Mouse (Mus musculus) cortical plate, adult 2 months (tissue): ENCODE results near the gene Filip1l. TPM values are rescaled to one million over a fixed set of nuclear protein-coding genes. Genes with fewer than 3 reads are reported as not detected.

Experiments used
- H3K27ac ChIP-seq: fragments of 200-500 bp; 2 replicates; pipeline ENCODE4 v1.5.1; 2012; ENCODE audit warnings: low read length, control low read depth, inconsistent platforms; ENCODE audit not compliant: insufficient read depth
- H3K4me1 ChIP-seq: fragments of 200-500 bp; 2 replicates; pipeline ENCODE4 v1.6.1; 2011; ENCODE audit warnings: low read length; ENCODE audit not compliant: control insufficient read depth, insufficient read depth
- H3K4me3 ChIP-seq: fragments of 200-500 bp; 2 replicates; pipeline ENCODE4 v1.5.1; 2011; ENCODE audit warnings: mild to moderate bottlenecking, low read length, control low read depth; ENCODE audit not compliant: insufficient read depth
- CTCF ChIP-seq: fragments of 200-500 bp; IDR thresholded peaks from 2 replicates; pipeline ENCODE4 v1.5.1; 2011; ENCODE audit warnings: mild to moderate bottlenecking, control low read depth, low read length; ENCODE audit not compliant: insufficient read depth; ENCODE audit errors: extremely low read depth
- POLR2A ChIP-seq: fragments of 200-500 bp; IDR thresholded peaks from 2 replicates; pipeline ENCODE4 v1.6.1; 2011; ENCODE audit warnings: mild to moderate bottlenecking, low read length, control low read depth; ENCODE audit not compliant: insufficient read depth; ENCODE audit errors: extremely low read depth
- polyA plus RNA-seq: library from polyadenylated mRNA; depleted of rRNA; stranded (reverse); fragments of >200 nt; gene quantifications from 2 replicates; pipeline ENCODE4 v1.2.3, GENCODE M21; 2012

Gene Filip1l
- polyA plus RNA-seq, 1 experiment, result 2.3 TPM

DNA sequence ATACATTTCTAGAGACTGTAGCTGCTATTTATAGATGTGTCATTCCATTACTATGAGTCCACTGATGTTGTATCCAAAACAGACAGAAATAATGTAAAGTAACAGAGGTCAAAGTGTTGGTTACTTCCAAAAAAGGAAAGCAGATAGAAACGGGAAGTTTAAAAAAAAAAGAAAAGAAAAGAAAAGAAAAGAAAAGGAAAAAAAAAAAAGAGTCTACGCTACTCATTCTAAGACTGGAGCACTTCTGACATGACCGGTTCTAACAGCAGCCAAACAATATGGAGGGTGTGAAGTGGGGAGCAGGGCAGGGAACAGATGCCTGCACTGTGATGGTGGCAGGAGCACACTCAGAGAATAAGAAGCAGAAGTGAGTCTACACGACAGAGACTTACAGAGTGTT, 175.6 kb downstream of the Filip1l start:
- H3K27ac ChIP-seq, result no peak overlapping the region
- no peak for TF ChIP-seq CTCF
- no peak for TF ChIP-seq POLR2A
- H3K4me3 ChIP-seq, result no peak overlapping the region
- no peaks in the 10 kb centered on the region for H3K4me1 ChIP-seq

DNA sequence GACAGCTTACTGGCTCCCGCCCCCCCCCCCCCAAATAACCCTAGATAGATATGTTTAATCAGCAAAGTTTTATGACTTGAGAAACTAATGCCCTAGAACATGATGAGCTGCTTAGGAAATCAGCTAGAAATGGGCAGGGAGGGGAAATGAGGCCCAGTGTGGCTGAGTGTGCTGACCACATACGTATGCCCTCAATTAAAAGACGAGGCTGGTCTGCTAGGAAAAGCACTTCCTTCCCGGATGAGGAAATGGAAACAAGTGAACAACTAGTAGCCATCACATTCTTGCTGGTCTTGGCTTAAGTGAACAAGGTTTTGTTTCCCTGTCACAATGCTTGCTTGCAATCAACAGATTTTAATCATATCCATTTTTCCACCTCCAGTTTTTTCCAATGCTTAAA, 177.7 kb downstream of the Filip1l start:
- Histone ChIP-seq H3K4me1 (no peaks in the 10 kb centered on the region), H3K4me3 (no peak overlapping the region), H3K27ac (no peak overlapping the region)
- TF ChIP-seq POLR2A (no peak), CTCF (no peak)

DNA sequence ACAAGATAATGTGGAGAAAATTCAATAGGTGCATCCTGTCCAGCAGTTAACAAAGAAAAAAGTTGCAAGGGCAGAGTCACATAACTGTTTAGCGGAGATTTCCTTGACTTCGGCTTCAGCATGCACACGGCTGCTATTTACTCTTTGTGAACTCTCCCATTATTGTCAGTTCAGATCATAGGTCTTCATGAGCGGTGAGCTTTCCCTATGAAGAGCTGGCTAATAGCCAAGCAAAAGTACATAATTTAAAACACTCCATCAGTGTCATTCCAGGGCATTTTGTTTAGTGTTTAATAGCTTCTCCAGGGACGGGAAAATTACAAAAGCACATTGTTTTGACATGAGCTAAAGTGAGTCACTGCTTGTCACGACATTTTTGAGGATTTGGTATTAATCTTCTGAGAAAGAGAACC, 179.2 kb downstream of the Filip1l start:
- no peak overlapping the region for H3K27ac ChIP-seq
- TF ChIP-seq CTCF (no peak), POLR2A (no peak)
- no peak overlapping the region for H3K4me3 ChIP-seq
- H3K4me1 ChIP-seq, result no peaks in the 10 kb centered on the region

DNA sequence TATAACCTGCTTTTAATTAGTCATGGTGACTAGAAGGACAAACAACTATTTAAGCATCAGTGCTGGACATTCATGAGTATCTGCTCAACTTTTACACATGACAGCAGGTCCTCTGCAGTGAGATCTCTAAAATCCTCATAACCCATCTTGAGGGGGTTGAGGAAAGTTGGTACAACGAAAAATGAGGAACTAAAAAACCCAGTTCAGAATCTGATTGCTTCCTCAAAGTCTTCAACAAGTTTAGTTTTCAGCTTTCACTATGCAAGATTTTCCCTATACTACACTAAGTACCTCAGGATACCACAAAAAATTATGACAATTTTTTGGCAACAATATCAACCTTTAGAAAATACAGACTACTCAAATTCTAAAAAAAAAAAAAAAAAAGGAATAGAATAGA, 181.5 kb downstream of the Filip1l start:
- no peaks in the 10 kb centered on the region for H3K4me1 ChIP-seq
- no peak overlapping the region for H3K4me3 ChIP-seq
- TF ChIP-seq POLR2A, result no peak
- TF ChIP-seq CTCF, result no peak
- no peak overlapping the region for H3K27ac ChIP-seq

DNA sequence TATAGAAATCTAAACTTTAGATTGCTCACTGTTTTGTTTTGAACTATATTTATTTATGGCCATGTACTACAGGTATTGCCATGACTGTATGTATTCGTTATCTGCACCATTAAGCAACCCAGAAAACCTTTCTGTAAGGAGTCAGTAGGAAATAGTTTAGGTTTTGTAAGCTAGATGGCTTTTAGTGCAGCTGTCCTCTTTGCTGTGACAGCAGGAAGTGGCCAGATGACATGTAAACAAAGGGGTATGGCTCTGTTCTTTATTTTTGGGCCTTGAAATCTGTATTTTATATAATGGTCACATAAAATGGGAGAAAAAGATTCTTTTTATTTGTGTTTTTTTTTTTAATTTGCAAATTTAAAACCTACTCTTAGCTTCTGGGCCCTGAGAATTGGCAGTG, 181.9 kb downstream of the Filip1l start:
- Histone ChIP-seq H3K4me3 (no peak overlapping the region), H3K4me1 (no peaks in the 10 kb centered on the region), H3K27ac (no peak overlapping the region)
- TF ChIP-seq CTCF, result no peak
- TF ChIP-seq POLR2A, result no peak

DNA sequence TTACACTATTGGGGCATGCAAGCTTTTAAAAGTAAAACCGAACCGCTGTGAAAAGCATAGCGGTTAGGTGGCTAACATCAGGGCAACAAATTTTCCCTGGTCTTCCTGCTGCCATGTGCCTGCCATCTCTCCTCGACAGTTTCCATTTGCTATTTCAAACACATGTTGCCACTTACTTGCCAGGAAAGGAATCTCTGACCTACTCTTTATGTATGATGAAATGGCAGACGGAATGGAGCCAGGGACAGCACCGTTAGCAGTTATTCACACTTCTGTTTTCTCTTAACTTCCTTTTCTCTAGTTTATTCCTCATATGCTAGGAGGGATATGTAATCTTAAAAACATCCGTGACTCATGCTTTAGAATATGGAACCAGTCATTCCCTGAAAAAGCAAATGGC, 183.6 kb downstream of the Filip1l start:
- Histone ChIP-seq H3K4me1 (no peaks in the 10 kb centered on the region), H3K4me3 (no peak overlapping the region), H3K27ac (no peak overlapping the region)
- TF ChIP-seq POLR2A (no peak), CTCF (no peak)

DNA sequence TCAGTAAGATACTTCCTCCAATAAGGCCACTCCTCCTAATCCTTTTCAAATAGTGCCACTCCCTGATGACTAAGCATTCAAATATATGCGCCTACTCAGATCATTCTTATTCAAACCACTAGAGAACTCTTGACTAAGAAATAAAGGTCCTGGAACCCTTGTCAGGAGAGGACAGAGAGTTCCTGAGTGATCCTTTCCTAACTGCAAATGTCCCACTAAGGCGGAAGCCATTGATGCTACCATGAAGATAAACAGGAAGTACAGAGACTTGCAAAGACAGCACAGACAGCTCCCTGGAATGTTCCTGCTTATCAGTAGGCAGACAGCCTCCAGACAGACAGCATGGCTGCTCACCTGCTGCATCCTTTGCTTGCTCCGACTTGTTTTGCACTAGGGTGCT, 190.3 kb downstream of the Filip1l start:
- no peaks in the 10 kb centered on the region for H3K4me1 ChIP-seq
- TF ChIP-seq POLR2A, result no peak
- TF ChIP-seq CTCF, result no peak
- no peak overlapping the region for H3K27ac ChIP-seq
- no peak overlapping the region for H3K4me3 ChIP-seq

DNA sequence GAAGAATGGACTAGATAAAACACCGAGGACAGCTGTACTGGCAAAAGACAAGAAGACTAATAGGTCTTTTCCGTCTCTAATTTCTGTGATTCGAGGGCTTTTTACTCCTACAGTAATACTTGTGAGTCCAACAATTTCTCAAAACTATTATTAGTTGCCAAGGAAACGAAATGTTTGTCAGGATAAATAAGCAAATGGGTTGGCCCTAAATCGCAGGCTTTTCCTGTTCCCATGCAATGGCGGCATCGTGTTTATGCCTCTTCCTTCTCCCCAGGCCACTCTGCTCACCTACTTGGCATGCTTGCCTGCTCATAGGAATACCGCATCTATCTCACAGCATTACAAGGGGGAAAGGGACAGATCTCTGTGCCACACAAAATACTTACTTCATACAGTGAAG, 191.5 kb downstream of the Filip1l start:
- no peak overlapping the region for H3K4me3 ChIP-seq
- TF ChIP-seq POLR2A (no peak), CTCF (no peak)
- H3K4me1 ChIP-seq, result no peaks in the 10 kb centered on the region
- H3K27ac ChIP-seq, result no peak overlapping the region

DNA sequence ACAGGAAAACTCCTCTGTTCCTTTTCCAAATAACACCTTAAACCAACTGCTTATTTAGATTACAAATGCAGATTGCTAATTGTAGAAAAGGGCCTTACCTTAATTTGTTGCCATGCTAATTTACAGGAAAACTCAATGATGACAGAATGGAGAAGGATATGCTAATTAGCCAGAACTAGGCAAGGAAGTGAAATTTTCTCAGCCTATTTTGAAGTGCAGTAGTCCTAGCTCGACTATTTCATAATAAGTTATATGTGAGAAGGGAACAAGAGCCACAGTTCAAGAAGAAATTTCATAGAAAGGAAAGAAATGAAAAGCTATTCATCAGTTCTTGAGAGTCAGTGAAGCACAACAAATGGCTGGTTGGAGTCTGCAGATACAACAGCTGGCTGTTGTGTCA, 193.5 kb downstream of the Filip1l start:
- H3K4me3 ChIP-seq, result no peak overlapping the region
- no peaks in the 10 kb centered on the region for H3K4me1 ChIP-seq
- H3K27ac ChIP-seq, result no peak overlapping the region
- TF ChIP-seq CTCF (no peak), POLR2A (no peak)

DNA sequence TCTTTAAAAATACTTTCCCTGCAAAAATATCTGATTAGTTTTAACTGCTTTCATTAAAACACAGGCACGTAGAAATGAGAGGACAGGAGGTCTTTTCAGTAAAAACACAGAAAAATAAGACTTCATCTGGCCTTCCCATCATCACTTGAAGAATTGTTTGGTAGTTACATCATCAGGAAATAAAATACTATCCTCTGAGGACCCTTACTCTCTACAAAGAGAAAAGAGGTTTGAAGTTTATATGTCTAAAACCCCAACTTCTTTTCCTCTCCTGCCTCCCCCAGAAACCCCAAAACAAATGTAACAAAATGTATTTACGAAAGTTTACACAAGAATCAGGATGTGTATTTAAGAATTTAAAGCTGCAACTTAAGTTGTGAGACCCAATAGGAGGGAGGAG, 195.7 kb downstream of the Filip1l start:
- TF ChIP-seq POLR2A (no peak), CTCF (no peak)
- peak overlapping the region; percentile 15; the same call in 1 of the 2 replicates for H3K27ac ChIP-seq
- no peaks in the 10 kb centered on the region for H3K4me1 ChIP-seq
- H3K4me3 ChIP-seq, result peak overlapping the region; percentile 59

DNA sequence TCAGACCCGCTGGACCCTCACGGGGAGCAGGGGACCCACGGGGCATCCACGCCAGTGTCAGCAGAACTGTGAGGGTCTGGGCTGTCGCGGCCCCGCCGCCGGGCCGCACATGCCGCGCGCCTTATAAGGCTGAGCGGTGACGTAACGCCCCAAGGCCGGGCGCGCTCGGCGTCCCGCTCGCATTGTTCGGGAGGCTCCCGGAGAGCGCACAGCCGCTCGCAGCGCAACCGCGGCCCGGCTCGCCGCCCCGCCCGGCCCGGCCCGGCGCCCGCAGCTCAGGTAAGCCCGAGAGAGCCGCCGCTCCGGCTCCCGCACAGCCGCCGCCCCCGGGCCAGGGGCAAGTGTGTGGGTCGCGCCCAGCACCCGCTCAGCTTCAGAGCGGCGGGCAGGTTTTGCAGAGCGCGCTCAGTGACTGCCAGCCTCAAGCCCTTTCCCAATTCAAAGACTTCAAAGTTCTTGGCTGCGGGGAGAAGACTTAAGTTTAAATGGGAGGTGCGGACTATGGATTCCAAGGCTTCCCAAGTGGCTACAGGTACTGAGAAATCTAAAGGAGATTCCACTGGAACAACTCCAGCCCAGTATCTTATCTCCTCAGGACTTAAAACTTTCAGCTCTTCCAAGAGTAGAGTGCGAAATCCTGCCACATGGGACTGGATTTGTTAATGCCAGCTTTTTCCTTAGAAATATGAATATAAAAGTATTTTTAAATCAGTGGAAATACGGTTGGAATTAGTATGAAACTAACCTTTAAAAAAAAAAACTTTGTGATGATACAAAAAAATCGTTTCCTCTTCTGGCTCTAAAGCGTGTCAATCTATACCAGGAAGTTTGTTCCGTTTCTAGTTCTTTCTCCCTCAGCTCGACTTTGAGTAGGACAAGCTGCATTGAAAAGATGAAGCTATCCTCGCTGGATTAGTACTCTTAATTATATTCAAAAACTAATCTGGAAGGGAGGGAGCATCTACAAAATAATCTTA, 196.5 kb downstream of the Filip1l start:
- Histone ChIP-seq H3K4me3 (peak overlapping the region; percentile 59), H3K4me1 (no peaks in the 10 kb centered on the region), H3K27ac (peak overlapping the region; percentile 15)
- TF ChIP-seq CTCF (no peak), POLR2A (no peak)
